Mouse (Mus musculus): ENCODE measurements at regions not wholly inside any gene's neighbourhood (a gene's known extent, or its start where the extent isn't known, plus 50 kb on each side); places are given as distances from the start of the nearest gene placed in this dataset.

- DNase-seq, result no peak
Observed at GRCm38 (mm10) chr16:85956006-85956562, 54.5 kb upstream of the Adamts5 start.

GRCm38 (mm10) chr16:85951628-85952027 lies 50.0 kb upstream of the Adamts5 start:
- DNase-seq, result no peak

Data from kidney, postnatal 14 days (tissue).